Mouse (Mus musculus) G1E (cell line): Measurements from ENCODE around the gene Abhd2. TPM values are rescaled to one million over a fixed set of nuclear protein-coding genes. Genes with fewer than 3 reads are reported as not detected.
"Not testable (repeated sequence)": the region's sequence is repeated elsewhere in the genome, so short reads cannot be mapped to it uniquely, and the experiment has no call there.

Source experiments
- ATAC-seq: 2 replicates; pipeline ENCODE4 v1.8.0; 2016; ENCODE audit warnings: mild to moderate bottlenecking; ENCODE audit not compliant: insufficient number of reproducible peaks, poor library complexity, low FRiP score, severe bottlenecking; ENCODE audit errors: extremely low read depth
- DNase-seq: peaks from one replicate; pipeline ENCODE4 v3.0.0; 2012; ENCODE audit warnings: low spot score
- H3K27me3 ChIP-seq: 2 replicates; pipeline ENCODE4 v1.6.1; 2012; ENCODE audit warnings: mild to moderate bottlenecking, low read length, inconsistent platforms; ENCODE audit not compliant: insufficient read depth
- H3K36me3 ChIP-seq: replicated peaks from 2 replicates; pipeline ENCODE3; 2012; ENCODE audit warnings: mild to moderate bottlenecking, inconsistent platforms
- H3K4me1 ChIP-seq: 2 replicates; pipeline ENCODE4 v1.6.1; 2012; ENCODE audit warnings: low read depth, low read length, inconsistent platforms, mixed read lengths; ENCODE audit not compliant: insufficient read depth
- H3K4me3 ChIP-seq: 2 replicates; pipeline ENCODE4 v1.5.1; 2012; ENCODE audit warnings: low read depth, mild to moderate bottlenecking, inconsistent platforms, low read length, moderate library complexity, mixed read lengths
- H3K9me3 ChIP-seq: replicated peaks from 2 replicates; pipeline ENCODE4 v1.6.1; 2012; ENCODE audit warnings: inconsistent platforms
- CTCF ChIP-seq: IDR thresholded peaks from 2 replicates; pipeline ENCODE4 v1.5.1; 2012; ENCODE audit warnings: low read depth, low read length, inconsistent platforms, mixed read lengths
- GATA1 ChIP-seq: IDR thresholded peaks from 2 replicates; pipeline ENCODE4 v1.6.1; 2012; ENCODE audit warnings: borderline replicate concordance, low read length, inconsistent platforms, mixed read lengths
- GATA2 ChIP-seq: IDR thresholded peaks from 2 replicates; pipeline ENCODE4 v1.6.1; 2012; ENCODE audit warnings: low read depth, low read length, inconsistent platforms, borderline replicate concordance
- POLR2AphosphoS5 ChIP-seq: IDR thresholded peaks from 2 replicates; pipeline ENCODE4 v1.6.1; 2012; ENCODE audit warnings: low read depth, low read length, inconsistent platforms; ENCODE audit not compliant: insufficient replicate concordance
- TAL1 ChIP-seq: conservative IDR thresholded peaks from 2 replicates; pipeline ENCODE4 v1.6.1; 2012; ENCODE audit warnings: low read depth, low read length, inconsistent platforms, mixed read lengths
- polyA plus RNA-seq: library from polyadenylated mRNA; stranded (reverse); fragments of >175 nt; gene quantifications from 2 replicates; pipeline ENCODE4 v1.2.3, GENCODE M21; 2012
- total RNA-seq, 2 experiments: library from RNA; stranded (forward) in 1 of 2; stranded (reverse) in 1 of 2; fragments of 200-1000 nt in 1 of 2; fragments of >200 nt in 1 of 2; fragmentation: Nextera tagmentation in 1 of 2; gene quantifications; 2 replicates each; pipeline ENCODE4 v1.2.3; 2014 to 2017

Gene Abhd2
- total and polyA plus RNA-seq, 3 experiments: 9.1 to 68.8 (median 33.8) TPM

DNA sequence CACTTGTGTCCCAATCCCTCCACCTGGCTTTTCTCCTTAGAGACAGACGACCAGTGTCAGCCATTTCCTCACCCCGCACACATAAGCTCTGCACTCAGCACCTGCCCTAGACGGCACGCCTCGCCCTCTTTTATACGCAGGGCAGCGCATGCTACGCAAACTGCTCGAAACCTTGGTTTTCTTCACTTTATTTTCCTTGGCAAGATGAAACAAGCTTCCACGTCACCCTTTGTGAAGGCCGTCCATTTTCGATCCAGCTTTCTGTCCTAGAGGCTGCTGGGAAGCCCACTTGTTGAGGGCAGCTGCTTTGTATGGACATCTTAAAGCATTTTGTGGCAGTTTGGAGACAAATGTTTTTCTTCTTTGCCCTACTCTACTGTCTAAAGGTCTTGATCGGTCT lies 5.4 kb downstream of the Abhd2 start:
- no peak for DNase-seq
- TF ChIP-seq CTCF (no peak), GATA2 (no peak), GATA1 (no peak), POLR2AphosphoS5 (no peak), TAL1 (no peak)
- H3K27me3 ChIP-seq: no peaks in the 10 kb centered on the region
- H3K9me3 ChIP-seq: no peaks in the 10 kb centered on the region
- peaks cover 91% of the 10 kb centered on the region for H3K4me1 ChIP-seq
- no peak for ATAC-seq
- no peak overlapping the region for H3K4me3 ChIP-seq
- peaks cover 75% of the 10 kb centered on the region for H3K36me3 ChIP-seq

DNA sequence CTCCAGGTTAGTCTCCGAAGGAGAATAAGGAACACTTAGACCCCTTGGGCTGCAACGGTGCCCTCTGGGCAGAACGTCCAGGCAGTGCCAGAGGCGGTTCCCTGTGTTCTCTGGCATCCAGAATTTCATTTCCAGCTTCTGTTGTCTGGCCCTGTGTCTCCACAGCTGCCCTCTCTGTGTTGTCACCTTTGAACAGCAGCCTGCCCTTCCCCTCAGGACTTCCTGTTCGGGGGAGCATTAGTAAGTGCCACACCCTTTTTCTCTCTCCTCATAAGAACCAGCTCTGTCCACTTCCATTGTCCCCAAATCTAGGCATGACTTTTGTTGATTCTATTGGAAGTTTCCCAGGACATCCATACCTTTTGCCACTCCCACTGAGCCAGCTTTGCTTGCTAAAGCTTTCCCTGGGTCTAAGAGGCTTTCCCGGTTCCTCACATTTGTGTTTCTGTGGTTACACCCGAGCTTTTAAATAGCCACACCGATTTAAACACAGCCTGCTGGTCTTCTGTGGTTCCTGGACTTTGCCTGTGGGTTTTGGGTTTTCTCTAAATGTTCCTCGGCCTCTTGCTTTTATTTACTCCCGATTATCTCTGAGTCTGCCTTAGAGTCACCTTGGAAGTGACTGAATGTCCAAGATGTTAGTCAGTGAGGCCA lies 6.5 kb downstream of the Abhd2 start:
- no peaks in the 10 kb centered on the region for H3K9me3 ChIP-seq
- peaks cover 78% of the 10 kb centered on the region for H3K36me3 ChIP-seq
- H3K27me3 ChIP-seq: no peaks in the 10 kb centered on the region
- no peak overlapping the region; the same call in 1 of the 2 replicates for H3K4me3 ChIP-seq
- TF ChIP-seq POLR2AphosphoS5: no peak
- TF ChIP-seq GATA1: no peak
- peaks cover 91% of the 10 kb centered on the region for H3K4me1 ChIP-seq
- DNase-seq: peak; percentile 36
- 0 out of 2 replicates have a peak, but pooled peaks have one; percentile 52 for ATAC-seq

DNA sequence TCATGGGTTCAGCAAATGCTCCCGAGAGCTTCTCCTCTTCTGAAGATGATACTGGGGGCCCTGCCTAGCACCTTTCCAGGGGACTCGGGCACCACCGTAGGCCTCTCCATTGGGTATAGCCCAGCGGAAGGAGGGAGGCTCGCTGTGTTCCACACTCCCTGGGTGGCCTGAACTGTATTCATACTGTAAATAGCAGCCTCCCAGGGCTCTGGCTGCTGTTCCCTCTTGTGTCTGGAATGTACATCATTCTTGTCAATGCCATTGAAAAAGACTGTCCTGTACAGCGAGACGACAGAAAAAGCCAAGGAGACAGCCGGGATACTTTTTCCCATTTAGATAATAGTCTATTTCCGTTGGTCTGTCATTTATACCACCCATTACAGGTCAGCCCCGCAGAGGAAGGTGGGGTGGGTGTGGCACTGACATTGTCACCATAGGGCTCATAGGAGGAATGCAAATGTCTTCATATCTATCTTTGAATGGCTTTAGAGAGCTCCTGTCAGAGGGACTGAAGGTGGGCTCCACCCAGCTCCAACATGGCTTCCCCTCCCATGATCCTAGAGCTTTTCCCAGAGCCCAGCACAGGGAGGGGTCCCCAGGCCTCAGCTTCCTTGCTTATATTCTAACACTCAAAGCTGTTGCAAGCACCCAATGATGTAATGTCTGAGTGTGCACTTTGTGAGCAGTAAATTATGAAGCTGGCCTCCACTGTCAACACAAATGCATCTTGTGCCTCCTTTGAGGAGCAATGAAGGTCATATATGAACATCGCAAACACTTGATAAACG lies 10.1 kb downstream of the Abhd2 start:
- no peaks in the 10 kb centered on the region for H3K27me3 ChIP-seq
- H3K36me3 ChIP-seq: peaks cover 85% of the 10 kb centered on the region
- peaks cover 92% of the 10 kb centered on the region for H3K4me1 ChIP-seq
- H3K4me3 ChIP-seq: no peak overlapping the region; the same call in 1 of the 2 replicates
- TF ChIP-seq CTCF (no peak), POLR2AphosphoS5 (no peak), TAL1 (no peak), GATA2 (no peak), GATA1 (no peak)
- H3K9me3 ChIP-seq: no peaks in the 10 kb centered on the region
- no peak for ATAC-seq
- no peak for DNase-seq

DNA sequence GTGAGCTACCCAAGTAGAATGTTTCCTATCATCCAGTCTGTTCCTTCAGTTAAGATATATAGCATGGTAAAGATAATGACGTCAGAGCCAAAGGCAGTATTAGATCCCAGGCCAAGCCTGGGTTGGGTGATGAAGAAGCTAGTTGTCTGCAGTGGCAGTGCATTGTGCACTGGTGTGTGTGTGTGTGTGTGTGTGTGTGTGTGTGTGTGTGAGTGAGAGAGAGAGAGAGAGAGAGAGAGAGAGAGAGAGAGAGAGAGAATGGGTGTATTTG lies 10.6 kb downstream of the Abhd2 start:
- H3K4me1 ChIP-seq: peaks cover 88% of the 10 kb centered on the region
- H3K27me3 ChIP-seq, ATAC-seq, H3K9me3 ChIP-seq, DNase-seq: not testable (repeated sequence)
- peak overlapping the region; percentile 30; the same call in 1 of the 2 replicates for H3K4me3 ChIP-seq
- peaks cover 84% of the 10 kb centered on the region for H3K36me3 ChIP-seq

DNA sequence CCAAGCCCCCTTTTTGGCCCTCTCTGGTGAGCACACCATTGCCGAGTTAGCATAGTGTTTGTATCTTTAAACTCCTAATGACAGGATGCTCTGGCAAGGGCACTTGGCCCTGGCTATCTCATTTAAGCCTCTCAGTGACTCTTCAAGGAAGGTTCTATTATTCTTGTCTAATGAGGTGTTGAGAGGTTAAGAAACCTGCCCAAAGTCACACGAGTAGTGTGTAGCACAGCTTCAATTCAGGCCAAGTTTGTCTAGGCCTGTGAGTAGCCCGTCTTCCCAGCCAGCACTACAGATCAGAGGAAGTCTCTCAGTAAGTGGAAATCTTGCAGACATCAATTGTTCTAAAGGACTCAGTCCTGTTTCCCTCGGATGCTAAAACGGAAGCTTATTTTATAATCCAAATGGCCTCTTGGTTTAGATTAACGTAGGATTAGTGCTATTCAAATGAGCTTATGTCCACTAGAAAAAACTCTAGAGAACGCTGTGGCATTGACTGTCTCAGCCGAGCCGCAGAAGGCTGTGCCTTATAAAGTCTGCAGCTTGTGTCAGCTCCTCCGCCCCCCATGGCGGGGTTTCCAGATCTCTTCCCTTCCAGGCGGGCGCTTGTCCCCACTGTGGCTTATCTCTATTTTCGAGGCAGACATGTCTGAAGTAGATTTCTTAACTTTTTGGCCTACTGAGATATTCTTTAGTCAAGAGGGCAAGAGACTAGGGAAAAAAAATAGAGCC lies 11.3 kb downstream of the Abhd2 start:
- H3K9me3 ChIP-seq: no peaks in the 10 kb centered on the region
- no peaks in the 10 kb centered on the region for H3K27me3 ChIP-seq
- H3K36me3 ChIP-seq: peaks cover 82% of the 10 kb centered on the region
- H3K4me3 ChIP-seq: peak overlapping the region; percentile 30; the same call in 1 of the 2 replicates
- peaks cover 84% of the 10 kb centered on the region for H3K4me1 ChIP-seq
- ATAC-seq (peak; percentile 68), DNase-seq (peak; percentile 38)
- TF ChIP-seq GATA2: no peak
- no peak for TF ChIP-seq POLR2AphosphoS5
- TF ChIP-seq GATA1: no peak
- TF ChIP-seq CTCF: no peak
- no peak for TF ChIP-seq TAL1

DNA sequence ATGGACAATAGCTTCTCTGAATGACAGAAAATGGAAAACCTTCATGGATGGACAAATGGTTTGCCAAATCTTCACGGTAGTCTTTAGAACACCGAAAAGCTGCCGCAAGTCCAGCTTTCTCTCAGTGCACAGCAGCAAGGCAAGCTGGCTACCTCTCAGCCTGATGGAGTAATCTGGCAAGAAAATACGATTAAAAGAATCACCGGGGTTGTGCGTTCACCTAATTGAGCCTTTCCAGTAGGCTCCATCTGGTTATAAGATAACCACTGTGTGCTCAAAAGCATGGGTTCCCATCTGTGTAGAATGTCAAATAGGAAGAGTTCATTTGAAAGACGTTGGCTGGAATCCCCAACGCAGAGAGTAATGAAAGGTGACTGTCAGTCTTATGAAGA lies 11.9 kb downstream of the Abhd2 start:
- Histone ChIP-seq H3K27me3 (no peaks in the 10 kb centered on the region), H3K4me1 (peaks cover 81% of the 10 kb centered on the region), H3K9me3 (no peaks in the 10 kb centered on the region), H3K4me3 (no peak overlapping the region), H3K36me3 (peaks cover 82% of the 10 kb centered on the region)
- TF ChIP-seq GATA1 (no peak), CTCF (no peak), TAL1 (no peak), GATA2 (no peak), POLR2AphosphoS5 (no peak)
- DNase-seq (no peak), ATAC-seq (no peak)
